Mouse (Mus musculus): ENCODE measurements at regions not wholly inside any gene's neighbourhood (a gene's known extent, or its start where the extent isn't known, plus 50 kb on each side); places are given as distances from the start of the nearest gene placed in this dataset.

- peak overlapping the region; percentile 43 for H3K4me3 ChIP-seq (replicated peaks)
- no peak overlapping the region for H3K27ac ChIP-seq
- no peaks in the 10 kb centered on the region for H3K9me3 ChIP-seq
- peaks cover 6% of the 10 kb centered on the region; the same call in 1 of the 2 replicates for H3K4me1 ChIP-seq (replicated peaks)
- H3K4me2 ChIP-seq: peak overlapping the region; percentile 66
- peak; percentile 77 for ATAC-seq (ENCODE audit: insufficient number of reproducible peaks, insufficient read depth, low FRiP score, low TSS enrichment, low read depth)
- no peaks in the 10 kb centered on the region for H3K27me3 ChIP-seq
- WGBS: 22% methylated on average over 14 of the region's 14 CpGs
- no peaks in the 10 kb centered on the region for H3K36me3 ChIP-seq
- H3K9ac ChIP-seq (replicated peaks): peak overlapping the region; percentile 51
Measured at GRCm38 (mm10) chr15:36695199-36696129, 312.1 kb downstream of the Zfp706 start.

GRCm38 (mm10) chr15:36691002-36691652 is 316.4 kb downstream of the Zfp706 start:
- no peak overlapping the region for H3K4me2 ChIP-seq
- peaks cover 17% of the 10 kb centered on the region for H3K4me1 ChIP-seq (replicated peaks)
- no peaks in the 10 kb centered on the region for H3K36me3 ChIP-seq
- 64% methylated on average over 15 of the region's 15 CpGs for WGBS
- no peaks in the 10 kb centered on the region for H3K27me3 ChIP-seq
- H3K9me3 ChIP-seq: no peaks in the 10 kb centered on the region
- H3K9ac ChIP-seq (replicated peaks): no peak overlapping the region
- H3K27ac ChIP-seq: no peak overlapping the region
- ATAC-seq (ENCODE audit: insufficient number of reproducible peaks, insufficient read depth, low FRiP score, low TSS enrichment, low read depth): no peak
- no peak overlapping the region for H3K4me3 ChIP-seq (replicated peaks)

GRCm38 (mm10) chr15:36689881-36690280 is 317.7 kb downstream of the Zfp706 start:
- Histone ChIP-seq H3K27me3 (no peaks in the 10 kb centered on the region), H3K36me3 (no peaks in the 10 kb centered on the region), H3K9me3 (no peaks in the 10 kb centered on the region), H3K4me1 (replicated peaks) (peaks cover 14% of the 10 kb centered on the region), H3K4me2 (no peak overlapping the region), H3K27ac (no peak overlapping the region), H3K4me3 (replicated peaks) (no peak overlapping the region), H3K9ac (replicated peaks) (no peak overlapping the region)
- ATAC-seq (ENCODE audit: insufficient number of reproducible peaks, insufficient read depth, low FRiP score, low TSS enrichment, low read depth): no peak
- WGBS: 74% methylated on average over 7 of the region's 7 CpGs

GRCm38 (mm10) chr15:36689301-36689700 is 318.3 kb downstream of the Zfp706 start:
- H3K4me3 ChIP-seq (replicated peaks): no peak overlapping the region
- no peaks in the 10 kb centered on the region for H3K9me3 ChIP-seq
- ATAC-seq (ENCODE audit: insufficient number of reproducible peaks, insufficient read depth, low FRiP score, low TSS enrichment, low read depth): no peak
- H3K9ac ChIP-seq (replicated peaks): no peak overlapping the region
- H3K27me3 ChIP-seq: no peaks in the 10 kb centered on the region
- H3K4me2 ChIP-seq: no peak overlapping the region
- WGBS: 71% methylated on average over 3 of the region's 3 CpGs
- H3K36me3 ChIP-seq: no peaks in the 10 kb centered on the region
- no peak overlapping the region for H3K27ac ChIP-seq
- peaks cover 14% of the 10 kb centered on the region for H3K4me1 ChIP-seq (replicated peaks)

GRCm38 (mm10) chr15:36688051-36688754 is 319.4 kb downstream of the Zfp706 start:
- peak overlapping the region; percentile 49 for H3K4me2 ChIP-seq
- no peak overlapping the region for H3K27ac ChIP-seq
- no peaks in the 10 kb centered on the region for H3K27me3 ChIP-seq
- WGBS: 7% methylated on average over 17 of the region's 17 CpGs
- peak overlapping the region; percentile 12; the same call in 1 of the 2 replicates for H3K4me3 ChIP-seq (replicated peaks)
- no peak for ATAC-seq (ENCODE audit: insufficient number of reproducible peaks, insufficient read depth, low FRiP score, low TSS enrichment, low read depth)
- H3K4me1 ChIP-seq (replicated peaks): peaks cover 14% of the 10 kb centered on the region
- H3K9me3 ChIP-seq: no peaks in the 10 kb centered on the region
- no peaks in the 10 kb centered on the region for H3K36me3 ChIP-seq
- no peak overlapping the region for H3K9ac ChIP-seq (replicated peaks)

GRCm38 (mm10) chr15:36684684-36685083 is 322.9 kb downstream of the Zfp706 start:
- no peak overlapping the region for H3K4me2 ChIP-seq
- H3K36me3 ChIP-seq: no peaks in the 10 kb centered on the region
- no peaks in the 10 kb centered on the region for H3K9me3 ChIP-seq
- ATAC-seq (ENCODE audit: insufficient number of reproducible peaks, insufficient read depth, low FRiP score, low TSS enrichment, low read depth): no peak
- H3K4me1 ChIP-seq (replicated peaks): peaks cover 24% of the 10 kb centered on the region
- H3K4me3 ChIP-seq (replicated peaks): no peak overlapping the region
- WGBS: 80% methylated on average over 7 of the region's 7 CpGs
- H3K27ac ChIP-seq: no peak overlapping the region
- H3K9ac ChIP-seq (replicated peaks): no peak overlapping the region
- H3K27me3 ChIP-seq: no peaks in the 10 kb centered on the region

- 0 out of 2 replicates have a peak overlapping the region, but pooled peaks have one; percentile 35 for H3K27ac ChIP-seq
Measured at GRCm38 (mm10) chr15:36682832-36683231, 324.7 kb downstream of the Zfp706 start.

GRCm38 (mm10) chr15:36682159-36682558 is 325.4 kb downstream of the Zfp706 start:
- peaks cover 13% of the 10 kb centered on the region for H3K4me1 ChIP-seq (replicated peaks)
- no peaks in the 10 kb centered on the region for H3K9me3 ChIP-seq
- ATAC-seq (ENCODE audit: insufficient number of reproducible peaks, insufficient read depth, low FRiP score, low TSS enrichment, low read depth): no peak
- 32% methylated on average over 5 of the region's 5 CpGs for WGBS
- no peak overlapping the region for H3K4me2 ChIP-seq
- H3K27me3 ChIP-seq: no peaks in the 10 kb centered on the region
- no peak overlapping the region for H3K9ac ChIP-seq (replicated peaks)
- H3K4me3 ChIP-seq (replicated peaks): no peak overlapping the region
- no peaks in the 10 kb centered on the region for H3K36me3 ChIP-seq
- H3K27ac ChIP-seq: no peak overlapping the region

More at GRCm38 (mm10) chr15:36682832-36683231, 324.7 kb downstream of the Zfp706 start:
- no peaks in the 10 kb centered on the region for H3K36me3 ChIP-seq
- 68% methylated on average over 6 of the region's 6 CpGs for WGBS
- H3K4me1 ChIP-seq (replicated peaks): peaks cover 14% of the 10 kb centered on the region
- no peaks in the 10 kb centered on the region for H3K9me3 ChIP-seq
- no peak overlapping the region for H3K4me2 ChIP-seq
- no peaks in the 10 kb centered on the region for H3K27me3 ChIP-seq
- H3K9ac ChIP-seq (replicated peaks): no peak overlapping the region
- ATAC-seq (ENCODE audit: insufficient number of reproducible peaks, insufficient read depth, low FRiP score, low TSS enrichment, low read depth): no peak
- H3K4me3 ChIP-seq (replicated peaks): no peak overlapping the region

GRCm38 (mm10) chr15:36680361-36681140 is 327.0 kb downstream of the Zfp706 start:
- ATAC-seq (ENCODE audit: insufficient number of reproducible peaks, insufficient read depth, low FRiP score, low TSS enrichment, low read depth): no peak
- Histone ChIP-seq H3K36me3 (no peaks in the 10 kb centered on the region), H3K9me3 (no peaks in the 10 kb centered on the region), H3K9ac (replicated peaks) (no peak overlapping the region), H3K27ac (no peak overlapping the region), H3K4me3 (replicated peaks) (no peak overlapping the region), H3K4me2 (no peak overlapping the region), H3K4me1 (replicated peaks) (peaks cover 13% of the 10 kb centered on the region), H3K27me3 (no peaks in the 10 kb centered on the region)
- WGBS: 83% methylated on average over 11 of the region's 11 CpGs

GRCm38 (mm10) chr15:36679577-36679976 is 328.0 kb downstream of the Zfp706 start:
- H3K27ac ChIP-seq: no peak overlapping the region
- no peak overlapping the region for H3K4me3 ChIP-seq (replicated peaks)
- ATAC-seq (ENCODE audit: insufficient number of reproducible peaks, insufficient read depth, low FRiP score, low TSS enrichment, low read depth): no peak
- H3K4me2 ChIP-seq: no peak overlapping the region
- peaks cover 13% of the 10 kb centered on the region for H3K4me1 ChIP-seq (replicated peaks)
- 88% methylated on average over 13 of the region's 13 CpGs for WGBS
- no peaks in the 10 kb centered on the region for H3K36me3 ChIP-seq
- H3K9me3 ChIP-seq: no peaks in the 10 kb centered on the region
- H3K9ac ChIP-seq (replicated peaks): no peak overlapping the region
- H3K27me3 ChIP-seq: no peaks in the 10 kb centered on the region
